Mouse (Mus musculus): ENCODE measurements at regions not wholly inside any gene's neighbourhood (a gene's known extent, or its start where the extent isn't known, plus 50 kb on each side); places are given as distances from the start of the nearest gene placed in this dataset.

- Histone ChIP-seq H3K4me2 (no peak overlapping the region), H3K9ac (no peak overlapping the region), H3K4me3 (no peak overlapping the region), H3K36me3 (no peaks in the 10 kb centered on the region), H3K9me3 (no peaks in the 10 kb centered on the region), H3K4me1 (no peaks in the 10 kb centered on the region), H3K27ac (no peak overlapping the region), H3K27me3 (no peaks in the 10 kb centered on the region)
- 76% methylated on average over 4 of the region's 4 CpGs for WGBS
- no peak for ATAC-seq (ENCODE audit: insufficient number of reproducible peaks, insufficient read depth, low FRiP score, low TSS enrichment, low read depth)
Measured at GRCm38 (mm10) chr12:51294971-51295477, 52.8 kb upstream of the G2e3 start.

- no peak overlapping the region for H3K9ac ChIP-seq
- WGBS = 98% methylated on average over 1 of the region's 1 CpGs
- H3K4me1 ChIP-seq = no peaks in the 10 kb centered on the region
- H3K9me3 ChIP-seq = no peaks in the 10 kb centered on the region
- H3K4me3 ChIP-seq = no peak overlapping the region
- no peak overlapping the region for H3K27ac ChIP-seq
- no peaks in the 10 kb centered on the region for H3K36me3 ChIP-seq
- ATAC-seq (ENCODE audit: insufficient number of reproducible peaks, insufficient read depth, low FRiP score, low TSS enrichment, low read depth) = no peak
- no peak overlapping the region for H3K4me2 ChIP-seq
- no peaks in the 10 kb centered on the region for H3K27me3 ChIP-seq
Measured at GRCm38 (mm10) chr12:51278358-51278757, 69.5 kb upstream of the G2e3 start.

- Histone ChIP-seq H3K9ac (no peak overlapping the region), H3K27me3 (no peaks in the 10 kb centered on the region), H3K36me3 (no peaks in the 10 kb centered on the region), H3K4me3 (no peak overlapping the region), H3K4me2 (peak overlapping the region; percentile 17; the same call in 1 of the 2 replicates), H3K4me1 (no peaks in the 10 kb centered on the region), H3K27ac (no peak overlapping the region), H3K9me3 (no peaks in the 10 kb centered on the region)
- ATAC-seq (ENCODE audit: insufficient number of reproducible peaks, insufficient read depth, low FRiP score, low TSS enrichment, low read depth) = no peak
- WGBS = 46% methylated on average over 14 of the region's 14 CpGs
Measured at GRCm38 (mm10) chr12:51275818-51276538, 71.9 kb upstream of the G2e3 start.

- no peak for ATAC-seq (ENCODE audit: insufficient number of reproducible peaks, insufficient read depth, low FRiP score, low TSS enrichment, low read depth)
- 80% methylated on average over 5 of the region's 5 CpGs for WGBS
- Histone ChIP-seq H3K4me3 (no peak overlapping the region), H3K4me1 (no peaks in the 10 kb centered on the region), H3K27ac (no peak overlapping the region), H3K36me3 (no peaks in the 10 kb centered on the region), H3K4me2 (no peak overlapping the region), H3K27me3 (no peaks in the 10 kb centered on the region), H3K9ac (no peak overlapping the region), H3K9me3 (no peaks in the 10 kb centered on the region)
Measured at GRCm38 (mm10) chr12:51273486-51273885, 74.4 kb upstream of the G2e3 start.

GRCm38 (mm10) chr12:51242839-51243238 lies 105.0 kb upstream of the G2e3 start:
- WGBS = 83% methylated on average over 7 of the region's 7 CpGs
- Histone ChIP-seq H3K4me2 (no peak overlapping the region), H3K9ac (no peak overlapping the region), H3K4me3 (no peak overlapping the region), H3K4me1 (no peaks in the 10 kb centered on the region), H3K36me3 (no peaks in the 10 kb centered on the region), H3K27ac (no peak overlapping the region), H3K27me3 (no peaks in the 10 kb centered on the region), H3K9me3 (no peaks in the 10 kb centered on the region)
- ATAC-seq (ENCODE audit: insufficient number of reproducible peaks, insufficient read depth, low FRiP score, low TSS enrichment, low read depth) = no peak

- Histone ChIP-seq H3K9ac (no peak overlapping the region), H3K4me2 (no peak overlapping the region), H3K36me3 (no peaks in the 10 kb centered on the region), H3K4me1 (no peaks in the 10 kb centered on the region), H3K4me3 (no peak overlapping the region), H3K9me3 (no peaks in the 10 kb centered on the region), H3K27ac (no peak overlapping the region), H3K27me3 (no peaks in the 10 kb centered on the region)
- no peak for ATAC-seq (ENCODE audit: insufficient number of reproducible peaks, insufficient read depth, low FRiP score, low TSS enrichment, low read depth)
- WGBS = 88% methylated on average over 7 of the region's 7 CpGs
Measured at GRCm38 (mm10) chr12:51241131-51241781, 106.6 kb upstream of the G2e3 start.

- Histone ChIP-seq H3K4me2 (no peak overlapping the region), H3K9ac (no peak overlapping the region), H3K27me3 (no peaks in the 10 kb centered on the region), H3K36me3 (no peaks in the 10 kb centered on the region), H3K4me3 (no peak overlapping the region), H3K27ac (no peak overlapping the region), H3K4me1 (no peaks in the 10 kb centered on the region), H3K9me3 (no peaks in the 10 kb centered on the region)
- no peak for ATAC-seq (ENCODE audit: insufficient number of reproducible peaks, insufficient read depth, low FRiP score, low TSS enrichment, low read depth)
- 36% methylated on average over 2 of the region's 2 CpGs for WGBS
Measured at GRCm38 (mm10) chr12:51211691-51212090, 136.2 kb upstream of the G2e3 start.

GRCm38 (mm10) chr12:51196289-51196688 lies 151.6 kb upstream of the G2e3 start:
- H3K4me1 ChIP-seq = peaks cover 6% of the 10 kb centered on the region
- 60% methylated on average over 5 of the region's 5 CpGs for WGBS
- no peak overlapping the region for H3K4me2 ChIP-seq
- no peaks in the 10 kb centered on the region for H3K9me3 ChIP-seq
- H3K4me3 ChIP-seq = no peak overlapping the region
- H3K36me3 ChIP-seq = no peaks in the 10 kb centered on the region
- H3K9ac ChIP-seq = no peak overlapping the region
- H3K27me3 ChIP-seq = no peaks in the 10 kb centered on the region
- no peak for ATAC-seq (ENCODE audit: insufficient number of reproducible peaks, insufficient read depth, low FRiP score, low TSS enrichment, low read depth)
- no peak overlapping the region for H3K27ac ChIP-seq

- 57% methylated on average over 8 of the region's 8 CpGs for WGBS
- no peak overlapping the region for H3K4me3 ChIP-seq
Measured at GRCm38 (mm10) chr12:51195136-51195535, 152.7 kb upstream of the G2e3 start.

GRCm38 (mm10) chr12:51190754-51191153 lies 157.1 kb upstream of the G2e3 start:
- Histone ChIP-seq H3K4me2 (no peak overlapping the region), H3K9me3 (no peaks in the 10 kb centered on the region), H3K27ac (no peak overlapping the region), H3K4me3 (no peak overlapping the region), H3K36me3 (no peaks in the 10 kb centered on the region), H3K9ac (no peak overlapping the region), H3K4me1 (no peaks in the 10 kb centered on the region), H3K27me3 (no peaks in the 10 kb centered on the region)
- WGBS = 41% methylated on average over 1 of the region's 1 CpGs
- no peak for ATAC-seq (ENCODE audit: insufficient number of reproducible peaks, insufficient read depth, low FRiP score, low TSS enrichment, low read depth)

More at GRCm38 (mm10) chr12:51195136-51195535, 152.7 kb upstream of the G2e3 start:
- no peaks in the 10 kb centered on the region for H3K27me3 ChIP-seq
- H3K9ac ChIP-seq = no peak overlapping the region
- no peak overlapping the region for H3K4me2 ChIP-seq
- H3K4me1 ChIP-seq = peaks cover 6% of the 10 kb centered on the region
- no peak overlapping the region for H3K27ac ChIP-seq
- H3K9me3 ChIP-seq = no peaks in the 10 kb centered on the region
- no peaks in the 10 kb centered on the region for H3K36me3 ChIP-seq
- no peak for ATAC-seq (ENCODE audit: insufficient number of reproducible peaks, insufficient read depth, low FRiP score, low TSS enrichment, low read depth)

- H3K9ac ChIP-seq = no peak overlapping the region
- H3K27ac ChIP-seq = no peak overlapping the region
- H3K36me3 ChIP-seq = no peaks in the 10 kb centered on the region
- H3K4me2 ChIP-seq = no peak overlapping the region
- no peaks in the 10 kb centered on the region for H3K27me3 ChIP-seq
- no peaks in the 10 kb centered on the region for H3K9me3 ChIP-seq
- ATAC-seq (ENCODE audit: insufficient number of reproducible peaks, insufficient read depth, low FRiP score, low TSS enrichment, low read depth) = no peak
- 53% methylated on average over 5 of the region's 5 CpGs for WGBS
- H3K4me3 ChIP-seq = no peak overlapping the region
- H3K4me1 ChIP-seq = no peaks in the 10 kb centered on the region
Measured at GRCm38 (mm10) chr12:51190186-51190585, 157.7 kb upstream of the G2e3 start.

- Histone ChIP-seq H3K36me3 (no peaks in the 10 kb centered on the region), H3K27me3 (no peaks in the 10 kb centered on the region), H3K9ac (no peak overlapping the region), H3K4me1 (no peaks in the 10 kb centered on the region), H3K27ac (no peak overlapping the region), H3K9me3 (no peaks in the 10 kb centered on the region), H3K4me3 (no peak overlapping the region), H3K4me2 (no peak overlapping the region)
- ATAC-seq (ENCODE audit: insufficient number of reproducible peaks, insufficient read depth, low FRiP score, low TSS enrichment, low read depth) = no peak
Measured at GRCm38 (mm10) chr12:51188229-51188628, 159.6 kb upstream of the G2e3 start.

All from embryonic facial prominence, embryonic 13.5 days (tissue).